Mouse (Mus musculus) spleen, postnatal 36 days (tissue): ENCODE results near the gene Nme7.

Experiments
- DNase-seq, 2 experiments: peaks; one replicate each; pipeline ENCODE4 v3.0.0; 2022; ENCODE audit warnings: low spot score in 2 of 2, mixed read lengths in 1 of 2

The Nme7 gene

DNA sequence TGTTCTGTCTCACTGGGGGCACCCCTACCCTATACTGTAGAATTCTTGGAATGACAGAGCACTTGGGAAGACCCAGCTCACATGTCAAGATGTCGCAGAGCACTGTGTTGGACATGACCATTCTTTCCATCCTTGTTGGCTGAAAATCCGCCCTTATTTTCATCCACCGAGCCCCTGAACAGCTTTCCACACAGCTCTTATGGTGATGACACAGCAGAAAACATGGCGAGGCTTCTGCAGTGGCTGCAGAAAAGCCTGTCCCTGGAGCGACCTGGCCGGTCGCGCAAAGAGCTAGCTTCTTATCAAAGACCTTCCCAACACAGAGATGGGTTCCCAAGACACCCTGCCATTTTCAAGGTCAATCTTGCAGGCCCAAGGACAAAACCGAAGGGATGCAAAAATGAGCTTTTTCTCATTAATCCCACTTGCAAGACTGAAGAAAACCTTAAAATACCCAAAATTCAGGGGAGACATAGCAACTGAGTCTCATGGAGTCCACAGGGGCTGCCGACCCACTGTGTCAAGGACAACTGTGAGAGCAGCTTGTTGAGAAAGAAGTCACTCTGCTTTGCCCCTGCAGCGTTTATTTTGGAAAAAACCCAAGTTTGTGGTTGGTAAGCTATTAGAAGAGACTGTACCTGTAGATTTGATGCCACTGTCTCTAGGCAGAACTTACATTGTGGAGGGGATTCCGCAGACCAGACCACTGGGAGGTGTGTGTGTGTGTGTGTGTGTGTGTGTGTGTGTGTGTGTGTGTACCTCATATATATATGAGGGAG lies 155.4 kb downstream of the Nme7 start:
- DNase-seq = no peak

DNA sequence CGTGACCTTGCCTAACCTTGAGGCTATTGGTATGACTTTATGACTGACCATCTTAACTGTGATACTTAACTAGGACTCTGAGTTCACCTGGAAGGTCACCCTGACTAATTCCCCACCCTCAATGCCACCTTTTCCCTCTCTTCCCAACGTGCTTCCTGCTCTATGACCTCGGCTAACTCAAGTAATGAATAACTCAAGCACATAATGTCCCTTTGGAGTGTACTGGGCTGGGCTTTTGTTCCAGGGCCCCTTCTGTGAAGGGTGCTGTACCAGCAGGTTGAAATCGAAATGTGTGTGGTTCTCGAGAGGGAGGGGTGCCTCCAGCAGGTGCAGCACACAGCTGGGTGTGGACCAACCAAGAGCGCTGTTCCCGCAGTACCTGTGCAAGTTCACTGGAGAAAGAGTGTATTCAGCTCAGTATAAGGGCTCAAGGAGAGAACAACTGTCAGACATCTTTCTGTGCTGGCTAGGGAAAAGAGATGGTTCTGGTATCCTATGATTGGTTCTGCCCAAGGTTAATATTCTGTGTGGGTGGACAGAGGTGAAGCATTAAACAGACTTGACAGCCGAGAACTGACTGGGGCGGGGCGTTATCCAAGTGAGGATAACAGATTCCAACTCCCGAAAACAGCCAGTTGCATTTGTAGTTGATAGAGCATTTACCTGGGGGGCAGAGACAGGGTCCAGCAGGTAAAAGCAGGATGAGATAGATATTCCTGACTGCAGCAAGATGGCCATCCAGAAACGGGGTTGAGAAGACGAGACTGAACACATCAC lies 157.2 kb downstream of the Nme7 start:
- no peak for DNase-seq

DNA sequence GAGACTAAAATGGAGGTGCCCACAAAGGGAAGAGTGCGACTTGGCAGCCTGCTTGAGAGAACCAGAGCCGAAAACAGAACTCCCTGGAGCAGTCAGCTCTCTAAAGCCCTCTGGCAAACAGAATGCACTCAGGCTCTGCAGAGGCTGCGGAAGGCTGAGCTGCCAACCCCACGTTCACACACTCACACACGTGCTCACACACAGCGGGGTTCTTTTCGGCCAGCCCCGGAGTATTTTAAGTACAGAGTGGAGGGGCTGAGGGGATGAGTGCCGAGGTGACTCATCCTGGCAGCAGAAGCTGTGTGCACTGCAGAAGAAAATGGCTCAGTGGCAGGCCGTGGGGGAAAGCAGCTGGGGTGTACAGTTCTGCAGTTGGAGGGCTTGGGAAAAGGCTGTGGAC lies 157.8 kb downstream of the Nme7 start:
- no peak for DNase-seq

DNA sequence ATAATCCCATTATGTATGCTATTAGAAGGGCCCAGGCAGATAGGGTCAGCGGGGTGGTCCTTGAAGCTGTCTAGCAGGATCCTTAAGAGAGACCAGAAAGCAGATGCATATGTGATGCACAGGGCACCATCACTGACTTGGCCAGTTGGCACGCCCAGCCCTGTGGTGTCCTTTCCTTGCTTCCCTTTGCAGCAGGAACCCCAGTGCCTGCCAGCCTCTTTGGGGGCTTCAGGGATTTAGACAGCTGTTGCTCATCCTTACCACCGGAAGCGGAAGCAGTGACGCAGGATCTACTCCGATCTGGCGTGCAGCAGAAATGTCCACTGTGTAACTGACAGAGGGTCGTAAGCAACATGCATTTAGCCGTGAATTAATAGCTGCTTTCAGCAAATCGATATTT lies 163.5 kb downstream of the Nme7 start:
- DNase-seq = no peak

DNA sequence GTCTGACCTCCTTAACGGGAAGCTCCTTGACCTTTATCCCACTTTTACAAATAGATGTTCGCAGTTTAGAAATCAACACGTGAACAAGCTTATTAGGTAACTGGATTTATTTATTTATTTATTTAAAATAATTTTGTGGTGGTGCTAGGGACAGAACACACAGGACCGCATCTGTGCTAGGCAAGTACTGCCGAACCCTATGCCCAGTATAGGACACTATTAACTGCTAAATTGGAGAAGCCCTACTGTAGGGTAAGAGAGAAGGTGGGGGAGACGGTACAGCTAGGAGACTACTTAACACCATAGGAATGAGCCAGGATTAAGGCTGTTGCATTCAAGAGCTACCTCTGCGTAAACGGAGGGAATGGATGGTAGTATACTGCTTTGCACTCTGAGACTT lies 164.4 kb downstream of the Nme7 start:
- DNase-seq = no peak

DNA sequence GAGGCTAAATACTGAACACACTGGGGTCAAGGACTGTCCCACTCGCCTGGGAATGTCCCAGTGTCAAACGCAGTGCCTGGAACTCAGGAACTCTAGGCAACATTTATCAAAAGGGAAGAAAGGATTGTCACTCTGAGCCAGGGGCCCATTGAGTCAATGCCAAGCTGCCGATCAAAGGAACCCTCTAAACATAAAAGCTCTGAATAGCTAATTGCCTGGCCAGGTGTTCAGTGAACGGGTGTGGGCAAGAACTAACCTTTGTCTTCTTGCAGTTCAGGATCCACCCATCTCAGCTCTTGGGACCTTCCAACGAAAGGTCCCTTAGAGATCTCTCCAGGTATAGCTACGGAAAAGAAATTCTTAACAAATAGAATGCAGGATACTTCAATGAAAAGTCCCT lies 167.1 kb downstream of the Nme7 start:
- DNase-seq = no peak

DNA sequence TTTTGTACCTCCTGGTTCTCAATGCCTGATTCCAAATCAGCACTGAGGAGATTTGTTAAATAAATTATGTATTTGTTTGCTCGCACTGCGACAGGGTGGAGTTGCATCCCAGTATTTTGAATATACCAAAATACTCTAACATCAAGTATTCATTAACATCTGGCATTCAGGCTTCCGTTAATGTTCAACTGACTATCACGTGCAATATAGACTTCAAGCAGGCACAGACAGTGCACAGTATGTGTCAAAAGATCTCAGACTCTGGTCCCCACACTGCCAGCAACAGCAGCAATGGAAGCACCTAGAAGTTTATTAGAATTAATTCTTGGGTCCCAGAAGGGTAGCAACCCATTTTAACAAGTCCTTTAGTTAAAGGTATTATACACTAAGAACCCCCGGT lies 167.7 kb downstream of the Nme7 start:
- no peak for DNase-seq

DNA sequence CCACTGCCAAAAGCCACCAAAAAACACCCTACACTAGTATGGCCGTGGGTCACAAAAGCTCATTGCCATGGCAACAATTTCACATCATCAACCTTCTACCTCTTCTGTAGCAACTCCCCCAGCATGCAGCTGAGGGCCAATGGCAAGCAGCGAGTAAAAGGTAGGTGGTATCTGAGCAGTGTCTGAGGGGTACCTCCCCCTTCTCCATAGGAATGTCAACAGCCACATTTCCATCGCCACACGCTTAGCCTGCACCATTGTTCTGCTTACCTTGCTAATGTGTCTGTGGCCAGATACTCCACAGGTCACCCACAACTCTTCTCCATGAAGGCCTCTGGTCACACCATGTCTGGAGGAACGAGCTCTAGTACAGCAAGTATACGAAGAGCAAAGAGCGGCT lies 169.5 kb downstream of the Nme7 start:
- no peak for DNase-seq

DNA sequence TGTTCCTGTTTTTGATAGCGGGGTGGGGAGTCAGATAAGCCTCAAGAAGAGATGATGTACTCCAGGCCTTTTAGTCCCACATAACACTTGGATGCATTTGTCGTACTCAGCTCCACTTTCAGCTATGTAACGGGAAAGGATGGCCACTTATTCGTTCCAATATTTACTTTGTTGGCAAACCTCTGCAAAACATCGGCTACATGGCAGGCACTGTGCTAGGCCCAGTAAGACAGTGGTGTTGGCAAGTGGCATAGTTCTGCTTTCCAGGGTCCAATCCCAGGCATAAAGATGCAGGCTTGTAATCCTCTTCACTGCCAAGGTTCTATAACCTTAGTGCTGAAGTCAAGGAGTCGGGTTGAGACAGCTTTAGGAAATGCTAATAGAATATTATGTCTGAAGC lies 170.4 kb downstream of the Nme7 start:
- no peak for DNase-seq

DNA sequence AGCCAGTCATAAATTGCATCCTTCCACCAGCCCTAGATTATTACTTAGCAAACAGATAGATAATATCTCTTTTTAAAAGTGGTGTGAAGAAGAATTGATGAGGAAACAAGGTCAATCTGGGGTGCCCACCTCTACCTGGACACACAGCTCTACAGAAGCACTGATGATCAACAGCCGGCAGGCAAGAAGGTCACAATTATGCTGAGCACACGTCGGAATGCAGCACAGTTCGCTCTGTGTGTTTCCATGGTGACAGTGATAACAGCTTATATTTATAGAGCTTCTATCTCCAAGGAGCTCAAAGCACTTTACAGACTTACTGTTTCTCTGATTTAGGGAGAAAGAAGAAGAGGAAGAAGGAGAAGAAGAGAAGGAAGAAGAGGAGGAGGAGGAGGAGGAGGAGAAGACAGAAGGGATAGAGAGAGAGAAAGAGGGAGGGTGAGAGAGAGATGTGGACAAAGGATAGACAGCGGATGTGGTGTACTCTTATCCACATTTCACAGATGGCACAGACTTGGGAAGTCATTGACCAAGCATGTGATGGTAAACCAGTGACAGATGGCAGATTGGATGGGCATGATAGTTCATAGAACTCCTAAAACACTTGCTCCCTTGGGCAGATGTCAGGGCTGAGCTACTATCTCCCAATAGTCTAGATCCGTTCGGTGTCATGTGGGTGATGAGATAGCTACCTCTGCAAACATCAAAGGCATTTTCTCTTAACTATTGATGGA lies 171.0 kb downstream of the Nme7 start:
- no peak for DNase-seq

DNA sequence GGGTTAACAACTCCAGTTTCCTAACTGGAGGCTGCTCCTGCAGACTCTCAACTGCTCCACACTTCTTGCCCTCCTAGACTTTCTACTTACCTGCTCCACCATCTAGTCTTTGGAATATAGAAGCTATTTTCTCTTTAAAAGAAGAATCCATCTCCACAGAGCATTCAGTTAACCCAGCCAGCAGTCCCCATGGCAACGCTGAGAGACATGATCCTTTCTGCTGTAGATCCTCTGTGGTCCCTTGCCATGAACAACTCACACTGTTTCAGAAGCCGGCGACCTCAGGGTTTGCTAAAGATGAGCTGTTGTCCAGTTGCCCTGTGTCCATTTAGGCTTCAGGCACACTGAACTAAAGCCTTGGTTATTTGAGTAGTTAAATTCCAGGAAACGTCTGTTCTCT lies 172.0 kb downstream of the Nme7 start:
- DNase-seq = no peak

DNA sequence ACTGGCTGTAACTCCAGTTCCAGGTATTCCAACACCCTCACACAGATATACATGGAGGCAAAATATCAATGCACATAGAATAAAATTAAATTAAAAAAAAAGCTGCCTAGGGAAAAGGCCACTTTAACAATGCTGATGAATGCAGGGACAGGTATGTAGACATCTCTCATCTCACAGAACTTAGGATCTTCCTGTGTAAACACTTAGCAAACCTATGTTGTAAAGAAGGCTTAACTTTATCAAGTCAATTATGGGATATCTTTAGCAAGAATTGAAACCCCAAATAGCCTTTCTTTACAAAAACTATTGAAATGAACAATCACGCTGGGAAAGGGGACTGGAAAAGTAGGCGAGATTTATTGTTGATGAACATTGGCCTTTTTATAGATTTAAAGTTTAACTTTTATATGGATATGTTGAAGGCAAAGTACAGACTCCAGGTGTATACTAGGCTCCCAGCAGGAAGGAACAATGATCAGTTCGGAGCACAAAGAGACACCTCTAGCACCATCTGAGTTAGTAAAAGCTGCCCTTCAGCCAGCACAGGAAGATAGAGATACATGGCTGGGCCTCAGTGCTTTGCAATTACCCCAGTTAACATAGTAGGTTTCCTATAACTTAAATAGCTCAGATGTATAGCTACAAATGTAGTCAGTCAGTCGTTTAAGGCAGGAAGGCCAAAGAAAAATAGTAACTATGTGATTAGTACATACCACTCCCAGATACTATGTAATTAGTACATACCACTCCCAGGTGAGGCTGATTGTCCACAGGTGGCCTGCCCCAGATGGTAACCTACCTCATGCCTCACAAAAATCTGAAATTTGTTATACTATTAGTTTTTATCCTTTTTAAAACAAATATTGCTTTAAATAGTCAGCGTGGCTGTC lies 177.1 kb downstream of the Nme7 start:
- DNase-seq = no peak

DNA sequence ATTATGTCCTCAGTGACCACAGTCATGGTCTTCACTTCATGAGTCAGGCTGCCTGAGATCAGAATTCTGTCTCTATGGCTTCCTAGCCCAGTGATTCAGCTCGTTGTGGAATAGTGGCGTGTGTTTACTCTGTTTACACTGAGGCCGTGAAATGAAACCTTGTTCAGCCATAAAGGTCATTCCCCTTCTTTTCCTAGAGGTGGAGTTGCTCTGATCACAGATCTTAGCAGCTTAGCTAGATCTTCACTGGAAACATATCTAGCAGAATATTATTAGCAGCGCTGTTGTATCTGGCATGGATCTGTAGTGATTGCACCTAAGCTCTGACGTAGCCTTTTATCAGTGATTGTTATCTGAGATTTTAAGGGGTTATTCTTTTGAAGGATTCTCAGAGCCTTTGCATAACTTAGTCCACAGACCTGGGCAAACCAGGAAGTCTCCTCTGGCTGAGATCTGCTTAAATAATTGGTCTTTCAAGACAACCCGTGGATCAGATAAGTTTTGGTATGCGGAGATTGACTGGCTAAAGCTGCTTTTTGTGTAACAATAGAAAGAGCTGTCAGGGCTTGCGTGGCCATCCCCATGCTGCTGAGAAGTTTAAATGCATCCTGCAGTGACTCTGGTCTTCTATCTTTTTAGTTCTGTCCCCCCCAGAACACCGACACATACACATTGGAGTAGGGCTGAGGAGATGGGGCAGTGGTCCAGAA lies 177.9 kb downstream of the Nme7 start:
- no peak for DNase-seq

DNA sequence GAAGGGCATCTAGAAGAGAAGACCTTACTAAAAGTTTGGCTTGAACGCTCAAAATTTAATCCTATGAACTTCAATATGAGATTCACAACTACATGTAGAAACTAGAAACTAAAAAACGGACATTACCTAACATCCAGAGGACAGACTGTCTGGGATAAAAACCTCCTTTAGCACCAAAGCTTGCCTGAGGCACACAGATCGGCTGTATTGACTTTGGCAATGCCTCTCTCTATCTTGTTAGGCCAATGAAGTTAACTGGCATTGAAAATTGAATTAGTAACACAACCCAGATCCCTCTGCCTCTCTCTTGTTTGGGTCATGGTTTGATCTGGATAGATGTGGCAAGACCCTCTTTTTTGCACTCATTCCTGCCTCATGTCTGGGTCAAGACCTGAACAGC lies 178.9 kb downstream of the Nme7 start:
- DNase-seq = no peak

DNA sequence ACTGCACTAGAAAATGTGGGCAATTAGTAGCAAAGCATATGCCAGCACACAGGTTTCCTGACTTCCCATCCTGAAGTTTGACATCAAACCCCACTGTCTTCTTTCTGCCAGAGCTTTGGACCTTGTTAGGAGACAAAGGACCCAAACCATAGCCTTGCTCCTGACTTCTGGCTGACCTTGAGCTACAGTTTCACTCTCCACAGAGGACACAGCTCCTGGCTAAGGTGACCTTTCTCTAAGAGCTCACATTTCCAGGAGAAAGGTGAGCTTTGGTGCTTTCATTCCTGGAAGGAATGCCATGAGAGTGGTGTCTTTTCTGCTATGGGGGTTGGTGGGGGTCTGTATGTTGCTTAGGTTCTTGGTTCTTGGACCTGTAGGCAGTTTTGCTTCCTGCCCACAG lies 179.8 kb downstream of the Nme7 start:
- no peak for DNase-seq
